Mouse (Mus musculus): ENCODE results near the gene Ly75. TPM values are rescaled to one million over a fixed set of nuclear protein-coding genes. Genes with fewer than 3 reads are reported as not detected.

The Ly75 gene
- total RNA-seq (2021) (1 to 10 TPM in 1 of 2 experiments, under 1 TPM in 1; 0.66 to 1.4 TPM), polyA plus RNA-seq (2012; rRNA removed) (0.09 TPM in 2 replicates)
- long read RNA-seq = 0 reads

GRCm38 (mm10) chr2:60382858-60383669 is at the start of gene Ly75:
Gene Ly75, minus strand, starts transcription at chr2:60383303.
- peak; percentile 95 for DNase-seq

- DNase-seq = no peak
These were observed 47.4 kb upstream of the Ly75 start for GRCm38 (mm10) chr2:60430315-60431021.

- peak; percentile 76 for DNase-seq
These were observed 35.0 kb upstream of the Ly75 start for GRCm38 (mm10) chr2:60418075-60418474.

GRCm38 (mm10) chr2:60414334-60414733 is 31.2 kb upstream of the Ly75 start:
- DNase-seq = no peak

GRCm38 (mm10) chr2:60413006-60413650 is 30.0 kb upstream of the Ly75 start:
- DNase-seq = no peak

- DNase-seq = no peak
These were observed 28.1 kb upstream of the Ly75 start for GRCm38 (mm10) chr2:60411181-60411580.

- peak; percentile 26 for DNase-seq
These were observed 27.1 kb upstream of the Ly75 start for GRCm38 (mm10) chr2:60409989-60410763.

GRCm38 (mm10) chr2:60409194-60409593 is 26.1 kb upstream of the Ly75 start:
- DNase-seq = no peak

- no peak for DNase-seq
These were observed 24.3 kb upstream of the Ly75 start for GRCm38 (mm10) chr2:60407387-60407786.

GRCm38 (mm10) chr2:60405431-60405830 is 22.3 kb upstream of the Ly75 start:
- no peak for DNase-seq

GRCm38 (mm10) chr2:60404763-60405162 is 21.7 kb upstream of the Ly75 start:
- DNase-seq = no peak

- no peak for DNase-seq
These were observed 18.6 kb upstream of the Ly75 start for GRCm38 (mm10) chr2:60401694-60402093.

- DNase-seq = no peak
These were observed 10.7 kb upstream of the Ly75 start for GRCm38 (mm10) chr2:60393786-60394185.

GRCm38 (mm10) chr2:60392286-60392685 is 9.2 kb upstream of the Ly75 start:
- no peak for DNase-seq

- no peak for DNase-seq
These were observed 4.3 kb upstream of the Ly75 start for GRCm38 (mm10) chr2:60387363-60387762.

GRCm38 (mm10) chr2:60386835-60387234 is 3.7 kb upstream of the Ly75 start:
- DNase-seq = no peak

- peak; percentile 9 for DNase-seq
These were observed 1.6 kb upstream of the Ly75 start for GRCm38 (mm10) chr2:60384763-60385085.

GRCm38 (mm10) chr2:60384083-60384762 is 1.1 kb upstream of the Ly75 start:
- DNase-seq = no peak

- DNase-seq = no peak
These were observed 757 bp downstream of the Ly75 start for GRCm38 (mm10) chr2:60382346-60382745.

- no peak for DNase-seq
These were observed 5.8 kb downstream of the Ly75 start for GRCm38 (mm10) chr2:60377260-60377659.

- no peak for DNase-seq
These were observed 7.4 kb downstream of the Ly75 start for GRCm38 (mm10) chr2:60375608-60376107.

Measured in adrenal gland, adult 2 months (tissue).